Comparison of ENCODE assay signal across 8 mouse cellular contexts in the genomic region with DNA sequence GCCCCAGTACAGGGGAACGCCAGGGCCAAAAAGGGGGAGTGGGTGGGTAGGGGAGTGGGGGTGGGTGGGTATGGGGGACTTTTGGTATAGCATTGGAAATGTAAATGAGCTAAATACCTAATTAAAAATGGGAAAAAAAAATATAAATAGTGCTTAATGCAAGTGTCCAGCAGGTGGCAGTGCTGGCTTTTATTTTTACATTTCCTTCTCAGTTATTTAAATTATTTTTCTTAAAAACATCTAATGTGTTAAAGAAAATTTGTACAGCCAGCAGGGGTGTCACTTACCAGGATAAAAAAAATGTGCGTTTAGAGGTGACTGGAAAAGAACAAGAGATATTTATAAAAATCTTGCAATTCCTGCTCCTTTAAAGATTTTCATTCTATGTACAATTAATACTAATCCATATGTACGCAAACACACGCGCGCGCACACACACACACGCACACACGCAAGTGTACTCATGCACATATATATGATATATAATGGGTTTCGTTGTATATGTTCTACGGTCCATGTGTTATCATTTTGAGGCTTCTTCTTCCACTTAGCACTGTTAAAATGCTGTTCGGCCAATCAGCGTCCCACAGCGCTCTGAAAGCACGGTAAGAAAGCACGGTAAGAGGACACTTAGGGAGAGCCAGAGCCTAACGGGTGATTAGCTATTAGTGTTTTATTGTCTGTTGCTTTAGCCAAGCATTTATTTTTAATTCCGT.
DNase-seq lines count a peak whose midpoint lies in the region; ATAC-seq and TF ChIP-seq lines count a peak whose summit lies in the region.

No protein-coding gene starts in this region.

- no peaks in the 10 kb centered on the region for H3K9me3 ChIP-seq in liver, postnatal 0 days (ENCODE audit: low read length)
- no peaks in the 10 kb centered on the region for H3K9me3 ChIP-seq in liver, embryonic 11.5 days (ENCODE audit: control insufficient read depth, low read length)
- H3K9me3 ChIP-seq in midbrain, embryonic 13.5 days, result no peaks in the 10 kb centered on the region

- H3K4me1 ChIP-seq in liver, postnatal 0 days (ENCODE audit: insufficient read depth), result no peaks in the 10 kb centered on the region
- no peaks in the 10 kb centered on the region for H3K4me1 ChIP-seq in liver, embryonic 11.5 days (replicated peaks; ENCODE audit: control insufficient read depth, insufficient read depth, low read length)
- no peaks in the 10 kb centered on the region for H3K4me1 ChIP-seq in midbrain, embryonic 13.5 days (replicated peaks)

- TF ChIP-seq EP300 in liver, postnatal 0 days (IDR thresholded peaks at IDR 0.05; ENCODE audit: low read depth), result no peak

- no peak for DNase-seq in frontal cortex, postnatal 14 days (ENCODE audit: low spot score in 2 of 2)
- DNase-seq in liver, postnatal 0 days, result no peak
- no peak for DNase-seq in liver, embryonic 11.5 days (ENCODE audit: low spot score)
- DNase-seq in brain, embryonic 14.5 days (ENCODE audit: low read depth), result peak; percentile 56
- no peak for DNase-seq in thymus, postnatal 10 days (ENCODE audit: low spot score in 2 of 2)
- DNase-seq in adrenal gland, postnatal 4 days (ENCODE audit: low spot score in 2 of 2), result no peak

- peak; percentile 47; the same call in 1 of the 2 replicates for ATAC-seq in frontal cortex, adult (ENCODE audit: low TSS enrichment)
- ATAC-seq in liver, postnatal 0 days, result no peak
- no peak for ATAC-seq in liver, embryonic 11.5 days (replicated peaks; ENCODE audit: low FRiP score)
- peak; percentile 43; the same call in 1 of the 2 replicates for ATAC-seq in midbrain, embryonic 13.5 days

- H3K27ac ChIP-seq in liver, postnatal 0 days (ENCODE audit: low read depth), result no peak overlapping the region
- H3K27ac ChIP-seq in liver, embryonic 11.5 days (ENCODE audit: low read depth, low read length), result no peak overlapping the region
- no peak overlapping the region for H3K27ac ChIP-seq in midbrain, embryonic 13.5 days

- no peak for TF ChIP-seq POLR2A in brain, embryonic 14.5 days (IDR thresholded peaks at IDR 0.05; ENCODE audit: borderline replicate concordance, extremely low read depth, insufficient read depth, insufficient read length, poor library complexity, severe bottlenecking)

- no peak overlapping the region for H3K4me3 ChIP-seq in liver, postnatal 0 days (ENCODE audit: low read depth, low read length)
- no peak overlapping the region for H3K4me3 ChIP-seq in liver, embryonic 11.5 days (ENCODE audit: low read depth, low read length)
- no peak overlapping the region for H3K4me3 ChIP-seq in midbrain, embryonic 13.5 days (replicated peaks)

- H3K27me3 ChIP-seq in liver, postnatal 0 days (ENCODE audit: insufficient read depth, low read length), result no peaks in the 10 kb centered on the region
- no peaks in the 10 kb centered on the region for H3K27me3 ChIP-seq in liver, embryonic 11.5 days (replicated peaks; ENCODE audit: control insufficient read depth, insufficient read depth, low read length)
- H3K27me3 ChIP-seq in midbrain, embryonic 13.5 days, result no peaks in the 10 kb centered on the region

- WGBS in liver, postnatal 0 days (ENCODE audit: insufficient replicate concordance), result 71% methylated on average over 18 of the region's 18 CpGs
- WGBS in liver, embryonic 11.5 days, result 73% methylated on average over 17 of the region's 18 CpGs
- 70% methylated on average over 18 of the region's 18 CpGs for WGBS in midbrain, embryonic 13.5 days

- TF ChIP-seq CTCF in liver, postnatal 0 days (IDR thresholded peaks at IDR 0.05; ENCODE audit: low read depth), result peak; percentile 33
- TF ChIP-seq CTCF in brain, embryonic 14.5 days (IDR thresholded peaks at IDR 0.05; ENCODE audit: borderline replicate concordance, extremely low read depth, insufficient read depth, insufficient read length), result peak; percentile 24; the same call in 1 of the 2 replicates

- no peak overlapping the region for H3K4me2 ChIP-seq in liver, postnatal 0 days (ENCODE audit: low read depth, low read length)
- H3K4me2 ChIP-seq in liver, embryonic 11.5 days, result no peak overlapping the region
- H3K4me2 ChIP-seq in midbrain, embryonic 13.5 days (replicated peaks), result no peak overlapping the region

- H3K9ac ChIP-seq in liver, postnatal 0 days (replicated peaks), result no peak overlapping the region
- no peak overlapping the region for H3K9ac ChIP-seq in liver, embryonic 11.5 days (ENCODE audit: low read depth, low read length)
- H3K9ac ChIP-seq in midbrain, embryonic 13.5 days (replicated peaks), result no peak overlapping the region

- H3K36me3 ChIP-seq in liver, postnatal 0 days (replicated peaks; ENCODE audit: insufficient read depth, low read length), result no peaks in the 10 kb centered on the region
- no peaks in the 10 kb centered on the region for H3K36me3 ChIP-seq in liver, embryonic 11.5 days (ENCODE audit: control insufficient read depth, insufficient read depth, low read length)
- no peaks in the 10 kb centered on the region for H3K36me3 ChIP-seq in midbrain, embryonic 13.5 days

Comparison
In these comparisons a context has a peak if more than half of its experiments do, and no peak if none do; other contexts are left out.
1. ATAC-seq: peak in frontal cortex, adult (single experiment) and midbrain, embryonic 13.5 days (single experiment); none in liver, postnatal 0 days (single experiment) and liver, embryonic 11.5 days (single experiment).